Mouse (Mus musculus) heart, embryonic 15.5 days (tissue): ENCODE results near the gene Aaed1. TPM values are rescaled to one million over a fixed set of nuclear protein-coding genes. Genes with fewer than 3 reads are reported as not detected.
A peak's percentile ranks its signal among the peaks of the same experiment; 100 is the strongest.
"Not testable (repeated sequence)": the region's sequence is repeated elsewhere in the genome, so short reads cannot be mapped to it uniquely, and the experiment has no call there.

Experiments
- ATAC-seq: fragments of 200-750 bp; cut with Nextera tagmentation; replicated peaks from 2 replicates; pipeline ENCODE4 v1.8.0; 2017; ENCODE audit warnings: low read depth, moderate TSS enrichment; ENCODE audit not compliant: insufficient number of reproducible peaks, insufficient read depth, low FRiP score
- H3K27ac ChIP-seq: fragments of 300-500 bp; sonication (generic); 2 replicates; pipeline ENCODE4 v1.5.1; 2015; ENCODE audit warnings: mild to moderate bottlenecking, inconsistent platforms
- H3K27me3 ChIP-seq: fragments of 300-500 bp; sonication (generic); 2 replicates; pipeline ENCODE4 v1.6.1; 2015; ENCODE audit warnings: inconsistent platforms
- H3K36me3 ChIP-seq: fragments of 300-500 bp; sonication (generic); 2 replicates; pipeline ENCODE4 v1.6.1; 2015; ENCODE audit warnings: mild to moderate bottlenecking, inconsistent platforms
- H3K4me1 ChIP-seq: fragments of 300-500 bp; sonication (generic); replicated peaks from 2 replicates; pipeline ENCODE4 v1.6.1; 2015; ENCODE audit warnings: inconsistent platforms
- H3K4me2 ChIP-seq: fragments of 300-500 bp; sonication (generic); 2 replicates; pipeline ENCODE4 v1.6.1; 2015; ENCODE audit warnings: inconsistent platforms, mild to moderate bottlenecking, moderate library complexity
- H3K4me3 ChIP-seq: fragments of 300-500 bp; sonication (generic); 2 replicates; pipeline ENCODE4 v1.5.1; 2015; ENCODE audit warnings: mild to moderate bottlenecking, inconsistent platforms
- H3K9ac ChIP-seq: fragments of 300-500 bp; sonication (generic); 2 replicates; pipeline ENCODE4 v1.6.1; 2015; ENCODE audit warnings: mild to moderate bottlenecking, inconsistent platforms
- H3K9me3 ChIP-seq: fragments of 300-500 bp; sonication (generic); replicated peaks from 2 replicates; pipeline ENCODE4 v1.6.1; 2016; ENCODE audit warnings: inconsistent platforms
- WGBS: fragments of 180-500 bp; shearing (Covaris S2); methylation state at CpG from one replicate; pipeline ENCODE4 v1.1.7; 2015; ENCODE audit warnings: mixed read lengths; 5-methylcytosine and 5-hydroxymethylcytosine counted together
- polyA plus RNA-seq: library from polyadenylated mRNA; unstranded; fragments of >200 nt; fragmentation: Nextera tagmentation; extraction: Ambion mirVana; gene quantifications from 2 replicates; pipeline ENCODE4 v1.2.1, GENCODE M21; 2015

The Aaed1 gene
- polyA plus RNA-seq, 1 experiment from 2014 or later, result 70.0 TPM

DNA sequence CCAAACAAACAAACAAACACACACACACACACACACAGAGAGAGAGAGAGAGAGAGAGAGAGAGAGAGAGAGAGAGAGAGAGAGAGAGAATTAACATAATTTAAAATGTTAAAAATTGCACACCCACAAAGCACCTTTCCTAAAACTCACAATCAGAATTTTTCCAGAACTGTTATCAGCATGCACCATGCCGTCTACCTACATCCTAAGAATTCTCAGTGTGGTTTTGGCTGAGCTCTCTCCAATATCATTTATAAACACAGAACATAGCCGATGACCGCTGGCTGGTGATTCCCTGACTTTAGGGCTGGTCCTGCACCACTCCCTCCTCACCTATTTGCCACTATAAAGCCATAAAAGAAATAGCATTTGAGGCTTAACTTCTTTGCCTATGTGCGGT, 44.1 kb downstream of the Aaed1 start:
- H3K4me3 ChIP-seq, result no peak overlapping the region
- no peaks in the 10 kb centered on the region for H3K9me3 ChIP-seq
- 69% methylated on average over 4 of the region's 4 CpGs for WGBS
- no peaks in the 10 kb centered on the region for H3K36me3 ChIP-seq
- ATAC-seq, result no peak
- no peaks in the 10 kb centered on the region for H3K27me3 ChIP-seq
- H3K4me2 ChIP-seq, result no peak overlapping the region
- H3K27ac ChIP-seq, result no peak overlapping the region
- H3K9ac ChIP-seq, result no peak overlapping the region
- H3K4me1 ChIP-seq, result peaks cover 7% of the 10 kb centered on the region; the same call in 1 of the 2 replicates

DNA sequence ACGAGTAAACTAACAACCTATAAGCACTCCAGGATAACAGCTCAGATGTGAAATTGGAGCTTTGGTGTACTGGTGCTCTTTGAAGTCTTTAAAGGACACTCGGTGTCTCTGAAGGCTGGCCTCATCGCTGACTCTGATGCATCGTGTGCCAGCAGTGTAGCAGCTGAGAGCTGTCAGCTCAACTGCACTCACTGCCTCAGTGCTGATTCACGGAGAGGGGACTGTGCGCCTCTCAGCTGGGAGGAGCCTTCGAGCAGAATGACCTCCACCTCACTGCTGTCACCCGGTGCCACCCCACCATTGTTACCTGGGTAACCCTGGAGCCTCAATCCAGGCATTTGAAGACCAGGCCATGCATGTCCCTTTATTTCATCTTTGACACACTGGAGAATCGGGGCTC, 45.4 kb downstream of the Aaed1 start:
- H3K36me3 ChIP-seq, result no peaks in the 10 kb centered on the region
- 24% methylated on average over 9 of the region's 9 CpGs for WGBS
- no peak overlapping the region for H3K4me2 ChIP-seq
- H3K9me3 ChIP-seq, result no peaks in the 10 kb centered on the region
- no peaks in the 10 kb centered on the region for H3K27me3 ChIP-seq
- no peak overlapping the region for H3K27ac ChIP-seq
- no peak overlapping the region for H3K4me3 ChIP-seq
- 0 out of 2 replicates have a peak, but pooled peaks have one; percentile 35 for ATAC-seq
- H3K4me1 ChIP-seq, result peaks cover 7% of the 10 kb centered on the region; the same call in 1 of the 2 replicates
- no peak overlapping the region for H3K9ac ChIP-seq

GRCm38 (mm10) chr13:64264586-64264985, 47.9 kb downstream of the Aaed1 start:
- Histone ChIP-seq H3K9ac (no peak overlapping the region), H3K4me3 (no peak overlapping the region), H3K4me1 (peaks cover 7% of the 10 kb centered on the region; the same call in 1 of the 2 replicates), H3K27me3 (no peaks in the 10 kb centered on the region), H3K27ac (no peak overlapping the region), H3K9me3 (no peaks in the 10 kb centered on the region), H3K36me3 (no peaks in the 10 kb centered on the region), H3K4me2 (no peak overlapping the region)
- no peak for ATAC-seq
- WGBS, result 88% methylated on average over 6 of the region's 6 CpGs

GRCm38 (mm10) chr13:64259903-64260302, 52.6 kb downstream of the Aaed1 start:
- H3K4me3 ChIP-seq, result no peak overlapping the region
- H3K4me1 ChIP-seq, result no peaks in the 10 kb centered on the region
- no peak overlapping the region for H3K27ac ChIP-seq
- H3K36me3 ChIP-seq, result no peaks in the 10 kb centered on the region
- no peaks in the 10 kb centered on the region for H3K9me3 ChIP-seq
- ATAC-seq, result no peak
- H3K27me3 ChIP-seq, result no peaks in the 10 kb centered on the region
- no peak overlapping the region for H3K4me2 ChIP-seq
- WGBS, result 93% methylated on average over 7 of the region's 7 CpGs
- no peak overlapping the region for H3K9ac ChIP-seq

DNA sequence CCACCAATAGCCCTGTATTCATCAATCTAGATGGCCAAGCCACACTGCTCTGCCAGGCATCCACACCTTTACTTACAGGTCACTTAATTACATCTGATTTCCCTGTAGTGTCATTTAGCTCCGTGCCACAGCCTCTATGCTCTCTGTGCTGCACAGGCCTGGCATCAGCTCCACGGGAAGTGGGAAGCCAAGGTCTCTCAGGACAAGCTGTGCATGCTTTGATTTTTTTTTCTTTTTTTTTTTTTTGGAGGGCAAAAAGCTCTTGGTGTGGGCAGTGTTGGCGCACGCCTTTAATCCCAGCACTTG, 54.0 kb downstream of the Aaed1 start:
- Histone ChIP-seq H3K9me3 (no peaks in the 10 kb centered on the region), H3K27ac (no peak overlapping the region), H3K4me1 (no peaks in the 10 kb centered on the region), H3K9ac (no peak overlapping the region), H3K4me2 (no peak overlapping the region), H3K27me3 (no peaks in the 10 kb centered on the region), H3K4me3 (no peak overlapping the region), H3K36me3 (no peaks in the 10 kb centered on the region)
- no peak for ATAC-seq
- 82% methylated on average over 4 of the region's 4 CpGs for WGBS

GRCm38 (mm10) chr13:64257814-64258515, 54.5 kb downstream of the Aaed1 start:
- Histone ChIP-seq H3K9ac (no peak overlapping the region), H3K36me3 (no peaks in the 10 kb centered on the region), H3K9me3 (no peaks in the 10 kb centered on the region), H3K27me3 (no peaks in the 10 kb centered on the region), H3K4me2 (no peak overlapping the region), H3K27ac (no peak overlapping the region), H3K4me1 (no peaks in the 10 kb centered on the region), H3K4me3 (no peak overlapping the region)
- 54% methylated on average over 5 of the region's 5 CpGs for WGBS
- no peak for ATAC-seq

GRCm38 (mm10) chr13:64257010-64257813, 55.3 kb downstream of the Aaed1 start:
- H3K36me3 ChIP-seq, result no peaks in the 10 kb centered on the region
- H3K9ac ChIP-seq, result no peak overlapping the region
- ATAC-seq, result no peak
- peaks cover under 1% of the 10 kb centered on the region; the same call in 1 of the 2 replicates for H3K4me1 ChIP-seq
- H3K27ac ChIP-seq, result no peak overlapping the region
- no peak overlapping the region for H3K4me3 ChIP-seq
- no peaks in the 10 kb centered on the region for H3K27me3 ChIP-seq
- H3K9me3 ChIP-seq, result no peaks in the 10 kb centered on the region
- WGBS, result 70% methylated on average over 12 of the region's 12 CpGs
- no peak overlapping the region for H3K4me2 ChIP-seq

- not testable (repeated sequence) for H3K9ac ChIP-seq, H3K27ac ChIP-seq, H3K27me3 ChIP-seq, H3K9me3 ChIP-seq, ATAC-seq, H3K4me2 ChIP-seq, H3K4me1 ChIP-seq, H3K36me3 ChIP-seq, H3K4me3 ChIP-seq
- WGBS, result 73% methylated on average over 11 of the region's 11 CpGs
These were observed 58.3 kb downstream of the Aaed1 start for GRCm38 (mm10) chr13:64254185-64254584.

DNA sequence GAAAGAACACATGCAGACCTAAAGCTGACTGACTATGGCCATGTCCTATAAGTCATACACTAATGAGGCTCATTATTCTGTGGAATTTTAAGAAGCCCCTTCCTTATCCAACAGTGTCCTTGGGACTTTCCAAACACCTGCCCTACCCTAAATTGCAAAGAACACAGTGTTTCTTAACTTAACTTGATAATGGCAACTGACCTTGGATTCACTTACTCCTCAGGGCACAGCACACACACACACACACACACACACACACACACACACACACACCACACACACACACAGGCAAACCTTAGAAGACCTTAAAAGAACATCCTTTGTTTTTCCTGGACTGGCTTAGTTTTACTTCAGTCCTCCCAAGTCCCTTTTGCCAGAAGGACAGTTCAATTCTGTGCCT, 58.8 kb downstream of the Aaed1 start:
- peaks cover 10% of the 10 kb centered on the region for H3K4me1 ChIP-seq

DNA sequence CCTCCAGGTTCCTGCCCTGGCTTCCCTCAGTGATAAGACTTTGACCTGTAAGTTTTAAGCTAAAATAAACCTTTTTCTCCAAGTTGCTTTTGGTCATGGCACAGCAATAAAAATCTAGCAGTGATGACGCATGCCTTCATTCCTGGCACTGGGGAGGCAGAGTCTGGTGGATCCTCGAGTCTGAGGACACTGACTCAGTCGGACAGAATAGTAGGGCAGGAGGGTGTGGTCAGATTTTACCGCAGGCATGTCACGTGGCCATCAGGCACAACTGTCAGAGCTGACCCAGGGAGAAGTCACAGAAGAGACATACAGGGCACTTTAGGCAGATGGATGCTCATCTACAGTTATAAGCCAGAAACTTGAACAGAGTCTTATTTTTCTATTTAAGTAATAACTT, 60.4 kb downstream of the Aaed1 start:
- Histone ChIP-seq H3K27ac (no peak overlapping the region), H3K4me3 (no peak overlapping the region), H3K9me3 (no peaks in the 10 kb centered on the region), H3K4me2 (no peak overlapping the region), H3K36me3 (no peaks in the 10 kb centered on the region), H3K4me1 (peaks cover 10% of the 10 kb centered on the region), H3K27me3 (no peaks in the 10 kb centered on the region), H3K9ac (no peak overlapping the region)
- ATAC-seq, result no peak
- 52% methylated on average over 5 of the region's 5 CpGs for WGBS

More for the DNA sequence above, 58.8 kb downstream of the Aaed1 start:
- Histone ChIP-seq H3K27ac (no peak overlapping the region), H3K4me2 (no peak overlapping the region), H3K9me3 (no peaks in the 10 kb centered on the region), H3K36me3 (no peaks in the 10 kb centered on the region), H3K4me3 (no peak overlapping the region), H3K27me3 (no peaks in the 10 kb centered on the region), H3K9ac (no peak overlapping the region)
- no peak for ATAC-seq

DNA sequence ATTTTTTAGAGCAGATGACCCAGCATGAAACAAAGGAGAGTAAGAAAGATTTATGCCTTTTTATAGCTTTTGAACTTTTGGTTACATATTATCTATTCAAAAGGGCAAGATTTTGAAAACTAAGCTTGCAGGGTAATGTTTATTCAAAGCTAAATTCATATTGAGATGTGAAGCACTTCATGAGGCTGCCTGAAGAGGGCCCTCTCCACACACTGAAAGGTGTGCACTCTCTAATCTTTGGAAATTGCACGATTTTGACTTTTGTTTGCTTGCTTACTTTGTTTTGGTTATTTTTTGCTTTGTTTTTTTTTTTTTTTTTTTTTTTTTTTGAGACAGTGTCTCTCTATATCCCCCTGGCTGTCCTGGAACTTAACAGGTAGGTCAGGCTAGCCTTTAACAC, 62.1 kb downstream of the Aaed1 start:
- H3K4me2 ChIP-seq, result no peak overlapping the region
- H3K4me1 ChIP-seq, result peaks cover 10% of the 10 kb centered on the region
- 21% methylated on average over 1 of the region's 1 CpGs for WGBS
- H3K36me3 ChIP-seq, result no peaks in the 10 kb centered on the region
- no peak overlapping the region for H3K4me3 ChIP-seq
- no peak overlapping the region for H3K27ac ChIP-seq
- no peaks in the 10 kb centered on the region for H3K9me3 ChIP-seq
- H3K9ac ChIP-seq, result no peak overlapping the region
- ATAC-seq, result no peak
- H3K27me3 ChIP-seq, result no peaks in the 10 kb centered on the region
